Mouse (Mus musculus) layer of hippocampus, adult 8-10 months (tissue): ENCODE measurements around the gene Perm1. TPM values are rescaled to one million over a fixed set of nuclear protein-coding genes. Genes with fewer than 3 reads are reported as not detected.
A peak's percentile ranks its signal among the peaks of the same experiment; 100 is the strongest.

Source experiments
- DNase-seq, 2 experiments: peaks; one replicate each; pipeline ENCODE4 v3.0.0; 2022; ENCODE audit warnings: low spot score in 2 of 2
- total RNA-seq, 4 experiments: library from RNA; stranded (reverse); gene quantifications; 2 replicates each; pipeline ENCODE4 v1.2.4; 2022

The Perm1 gene
- total RNA-seq, 4 experiments from 2014 or later: 0.32 to 0.45 (median 0.38) TPM

GRCm38 (mm10) chr4:156200623-156201475 lies 14.8 kb upstream of the Perm1 start, which contains the start of gene Isg15:
TSS of gene Isg15 (minus strand) at chr4:156200818.
- DNase-seq: no peak

DNA sequence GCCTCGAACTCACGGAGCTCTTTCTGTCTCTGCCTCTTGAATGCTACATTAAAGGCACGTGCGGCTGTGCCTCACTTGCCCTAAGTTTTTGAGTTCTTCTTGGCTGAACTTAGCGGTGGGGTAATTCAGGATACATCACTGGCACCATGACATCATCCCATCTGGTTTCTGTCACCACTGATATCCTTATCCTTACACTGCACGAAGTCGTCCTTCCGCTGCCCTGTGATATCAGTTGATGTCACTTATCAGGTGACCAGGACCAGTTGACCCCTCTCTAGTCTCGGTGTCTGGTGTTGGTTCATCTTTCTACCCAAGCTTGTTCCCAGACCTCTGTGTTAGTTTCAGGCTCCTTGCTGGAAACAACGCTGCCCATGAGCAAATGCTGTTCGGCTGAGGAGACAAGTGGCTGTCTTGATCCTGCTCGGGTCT lies 13.2 kb upstream of the Perm1 start:
- DNase-seq: no peak

DNA sequence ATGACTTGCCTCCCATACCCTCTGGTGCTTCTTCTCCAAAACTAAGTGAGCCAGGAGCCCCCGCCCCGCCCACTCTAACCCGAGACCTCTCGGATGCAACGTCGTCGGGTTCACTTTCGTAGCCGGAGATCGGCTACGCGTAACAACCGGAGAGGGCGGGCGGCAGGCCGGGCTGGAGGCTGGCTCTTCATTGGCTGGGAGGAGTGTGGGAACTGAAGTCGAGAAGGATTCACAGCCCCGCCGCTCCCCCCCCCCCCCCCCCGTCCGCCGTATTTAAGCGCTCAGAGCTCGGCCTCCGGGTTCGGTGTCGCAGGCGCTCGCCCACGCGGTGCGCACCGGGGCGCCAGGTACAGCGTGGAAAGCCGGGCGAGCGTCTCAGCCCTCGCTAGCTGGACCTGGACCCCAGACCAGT lies 12.7 kb upstream of the Perm1 start, which contains the start of gene AW011738:
AW011738 (plus strand) TSS at position 304 of the 412 bp plus-strand sequence.
- no peak for DNase-seq

- no peak for DNase-seq
Observed at GRCm38 (mm10) chr4:156203413-156204131, 12.1 kb upstream of the Perm1 start.

- no peak for DNase-seq
Observed at GRCm38 (mm10) chr4:156208872-156209271, 6.8 kb upstream of the Perm1 start.

DNA sequence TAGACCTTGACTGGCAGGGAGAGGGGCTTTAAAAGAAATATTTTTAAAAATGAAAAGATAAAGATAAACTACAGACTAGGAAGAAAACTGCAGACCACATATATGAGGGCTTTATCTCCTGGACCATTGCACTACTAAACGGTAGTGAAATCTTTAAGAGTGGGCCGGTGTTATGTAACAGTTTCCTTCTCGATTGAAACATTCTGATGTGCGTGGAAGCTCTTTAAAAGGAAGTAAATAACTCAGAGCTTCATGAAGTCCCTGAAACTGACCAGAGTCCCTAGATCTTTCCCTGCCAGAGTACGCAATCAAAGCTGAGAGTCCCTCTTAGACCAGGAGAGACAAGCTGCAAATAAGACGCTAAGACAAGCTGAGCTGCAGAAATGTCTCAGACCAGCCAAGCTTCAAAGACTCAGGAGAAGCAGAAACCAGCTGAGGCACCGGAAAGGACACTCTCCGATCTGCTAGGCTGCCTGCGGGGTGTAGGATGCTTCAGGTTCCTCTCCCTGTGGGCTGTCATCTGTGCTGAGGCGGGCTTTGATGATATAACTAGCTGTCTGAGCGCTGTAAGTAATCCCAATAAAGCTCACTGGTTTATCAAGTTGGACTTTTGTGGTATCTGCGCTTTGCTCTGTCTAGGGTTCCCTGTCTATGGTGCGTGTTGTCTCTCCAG lies 5.6 kb upstream of the Perm1 start:
- DNase-seq: no peak

- no peak for DNase-seq
Observed at GRCm38 (mm10) chr4:156213134-156213533, 2.5 kb upstream of the Perm1 start.

GRCm38 (mm10) chr4:156216196-156216595 lies 528 bp downstream of the Perm1 start:
- DNase-seq: no peak

GRCm38 (mm10) chr4:156217022-156217669 lies 1.5 kb downstream of the Perm1 start:
- DNase-seq: no peak

GRCm38 (mm10) chr4:156217838-156218237 lies 2.2 kb downstream of the Perm1 start:
- DNase-seq: no peak

- no peak for DNase-seq
Observed at GRCm38 (mm10) chr4:156219936-156220335, 4.3 kb downstream of the Perm1 start.

- DNase-seq: no peak
Observed at GRCm38 (mm10) chr4:156224276-156224675, 8.6 kb downstream of the Perm1 start.

- DNase-seq: no peak
Observed at GRCm38 (mm10) chr4:156227752-156228392, 12.2 kb downstream of the Perm1 start.

GRCm38 (mm10) chr4:156228393-156229024 lies 12.8 kb downstream of the Perm1 start:
- DNase-seq: no peak

- DNase-seq: no peak
Observed at GRCm38 (mm10) chr4:156234021-156234501, 18.4 kb downstream of the Perm1 start.

DNA sequence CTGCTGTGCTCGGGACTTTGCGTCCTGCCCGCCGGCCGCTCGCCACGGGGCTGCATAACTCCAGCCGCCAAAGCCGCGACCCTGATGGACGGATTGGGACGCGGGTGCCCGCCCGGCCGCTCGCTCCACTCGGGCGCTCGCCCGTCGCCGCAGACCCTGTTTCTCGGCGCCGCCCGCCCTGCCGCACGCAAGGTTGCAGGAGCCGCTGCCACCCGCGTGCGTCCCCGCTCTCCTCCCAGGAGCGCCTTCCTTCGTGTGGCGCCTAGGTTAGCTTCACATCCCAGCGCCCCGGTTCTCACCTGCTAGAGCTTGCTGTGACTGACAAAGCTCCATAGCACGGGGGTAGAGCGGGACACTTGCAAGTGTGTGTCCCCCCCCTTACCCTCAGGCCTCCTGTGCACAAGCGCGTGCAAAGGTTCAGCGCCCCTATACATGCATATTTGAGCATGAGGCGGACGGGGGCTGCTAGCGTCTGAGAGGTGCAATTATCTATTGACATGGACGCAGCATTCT lies 19.1 kb downstream of the Perm1 start, which contains the start of gene Plekhn1:
Plekhn1 (minus strand) TSS at position 157 of the 513 bp plus-strand sequence.
- DNase-seq: peak in 1 of 2 experiments; percentile 60

DNA sequence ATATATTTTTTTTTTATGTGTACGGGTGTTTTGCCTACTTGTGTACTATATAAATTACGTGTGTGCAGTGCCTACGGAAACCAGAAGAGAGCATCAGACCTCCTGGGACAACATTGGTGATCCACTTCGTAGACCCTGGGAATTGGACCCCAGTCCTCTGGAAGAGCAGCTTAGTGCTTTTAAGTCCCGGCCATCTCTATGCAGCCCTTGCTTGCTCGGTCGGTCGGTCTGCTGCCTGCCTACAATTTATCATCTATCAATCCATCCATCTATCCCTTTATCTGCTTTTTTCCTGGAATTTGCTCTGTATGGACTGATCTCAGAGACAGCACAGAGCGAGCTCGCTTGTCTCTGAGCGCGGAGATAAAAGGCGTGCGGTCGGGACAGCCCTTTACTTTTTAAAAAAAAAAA lies 19.7 kb downstream of the Perm1 start:
- DNase-seq: no peak

DNA sequence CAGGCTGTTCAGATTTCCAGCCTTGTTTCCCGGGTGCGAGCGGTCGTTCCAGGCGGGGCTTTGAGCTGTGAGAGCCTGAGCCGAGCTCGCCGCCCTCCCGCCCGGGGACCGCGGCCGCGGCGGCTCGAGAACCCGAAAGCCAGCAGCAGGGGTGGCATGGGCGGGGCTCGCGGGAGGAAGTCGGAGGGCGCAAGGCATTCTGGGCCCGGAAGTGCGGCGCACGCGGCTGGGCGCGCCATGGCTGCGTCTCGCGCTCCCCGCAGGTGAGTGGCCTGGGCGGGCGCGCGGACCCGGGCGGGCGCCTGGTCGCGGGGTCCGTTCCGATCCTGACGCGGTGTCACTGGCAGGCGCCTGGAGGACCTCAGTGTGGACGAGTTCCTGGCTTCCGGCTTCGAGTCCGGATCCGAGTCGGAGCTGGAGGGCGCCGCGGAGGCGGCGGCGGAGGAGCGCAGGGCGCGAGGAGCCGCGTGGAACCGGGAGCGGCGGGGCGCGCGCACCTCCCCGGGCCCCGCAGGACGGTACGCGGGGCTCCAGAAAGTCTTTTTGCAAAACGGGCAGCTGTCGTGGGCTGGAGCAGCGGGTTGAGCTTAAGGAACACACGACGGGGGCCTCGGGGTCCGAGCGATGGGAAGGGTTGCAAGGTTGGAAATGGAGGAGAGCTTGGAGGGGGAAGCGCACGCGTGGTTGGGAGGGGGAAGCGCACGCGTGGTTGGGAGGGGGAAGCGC lies 20.3 kb downstream of the Perm1 start, which contains the start of gene Noc2l:
Noc2l (plus strand) TSS at position 203 of the 726 bp plus-strand sequence.
- peak; percentile 77 to 83 for DNase-seq
